Mouse (Mus musculus) embryonic fibroblast, embryonic 13.5 days (primary cell): ENCODE data around the gene Rnf212.

Experiments used
- CTCF ChIP-seq: IDR thresholded peaks from 2 replicates; pipeline ENCODE4 v1.5.1; 2011; ENCODE audit warnings: mild to moderate bottlenecking, control low read depth, low read length, moderate library complexity, borderline replicate concordance; ENCODE audit not compliant: insufficient read depth
- POLR2A ChIP-seq: IDR thresholded peaks from 2 replicates; pipeline ENCODE4 v1.6.1; 2011; ENCODE audit warnings: low read depth, mild to moderate bottlenecking, control low read depth, low read length, moderate library complexity

DNA sequence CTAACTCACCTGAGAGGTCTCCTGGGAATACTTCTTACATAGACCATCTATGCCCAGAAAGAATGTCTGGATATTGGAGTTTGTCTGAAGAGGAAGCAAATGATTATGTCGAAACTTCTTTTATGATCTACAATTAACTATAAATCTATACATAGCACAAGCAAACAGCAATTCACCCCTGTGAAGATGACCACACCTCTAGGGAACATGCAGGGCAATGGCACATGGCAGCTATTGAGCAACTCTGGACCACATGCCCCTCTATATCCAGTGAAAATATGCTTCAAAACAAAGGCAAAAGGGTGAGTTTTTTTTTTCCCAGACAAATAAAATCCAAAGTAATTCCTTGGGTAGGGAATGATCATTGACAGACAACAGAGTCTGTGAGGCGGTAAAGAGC lies 14.8 kb downstream of the Rnf212 start:
- TF ChIP-seq CTCF (no peak), POLR2A (no peak)
